Mouse (Mus musculus): ENCODE data around the gene Scnn1g. TPM values are rescaled to one million over a fixed set of nuclear protein-coding genes. Genes with fewer than 3 reads are reported as not detected.

The Scnn1g gene
- polyA plus RNA-seq, 1 experiment: not detected

DNA sequence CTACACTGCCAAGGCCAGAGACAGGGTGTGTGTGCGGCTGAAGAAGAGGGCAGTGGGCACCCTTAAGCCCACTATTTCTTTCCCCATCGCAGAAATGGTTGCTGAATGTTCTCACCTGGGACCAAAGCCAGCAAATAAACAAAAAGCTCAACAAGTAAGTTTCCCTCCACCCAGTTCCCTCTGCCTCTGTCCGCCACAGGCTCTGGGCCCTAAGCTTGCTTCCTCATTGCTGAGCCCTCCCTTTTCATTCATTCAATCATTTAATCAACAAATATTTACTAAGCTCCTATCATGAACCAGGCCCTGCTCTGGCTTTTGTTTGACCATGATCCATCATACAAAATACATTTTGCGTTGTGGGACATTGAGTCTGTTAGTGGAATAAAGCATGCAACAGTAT is 29.0 kb downstream of the Scnn1g start:
- Histone ChIP-seq H3K4me3 (ENCODE audit: insufficient read depth, low read depth, low read length) (no peak overlapping the region), H3K27ac (ENCODE audit: insufficient read depth, low read depth, low read length) (no peak overlapping the region), H3K4me1 (ENCODE audit: control insufficient read depth, insufficient read depth, low read length) (no peaks in the 10 kb centered on the region)
- TF ChIP-seq POLR2A (IDR thresholded peaks at IDR 0.05; ENCODE audit: insufficient read depth, low read depth, low read length) (no peak), CTCF (IDR thresholded peaks at IDR 0.05; ENCODE audit: insufficient read depth, low read depth, low read length) (no peak)
- 75% methylated on average over 4 of the region's 4 CpGs for WGBS

DNA sequence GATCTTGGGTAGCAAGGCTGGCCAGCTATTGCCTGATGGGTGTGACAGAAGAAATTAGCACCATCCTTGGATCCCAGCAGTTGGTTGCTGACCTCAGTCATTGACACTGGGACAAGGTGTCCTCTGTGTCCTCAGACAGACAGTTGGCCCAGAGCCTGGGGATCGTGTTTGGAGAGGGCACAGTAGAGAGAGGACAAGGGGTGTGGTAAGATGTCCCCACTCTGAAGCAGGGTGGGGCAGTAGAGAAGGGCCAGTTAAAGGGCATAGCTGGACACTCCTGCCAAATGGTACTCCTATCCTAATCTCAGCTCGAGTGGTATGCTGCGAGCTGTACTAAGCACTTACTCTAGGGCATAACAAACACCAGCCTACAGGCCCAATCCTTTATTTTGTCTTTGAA is 33.6 kb downstream of the Scnn1g start:
- no peaks in the 10 kb centered on the region for H3K4me1 ChIP-seq (ENCODE audit: control insufficient read depth, insufficient read depth, low read length)
- H3K4me3 ChIP-seq (ENCODE audit: insufficient read depth, low read depth, low read length): no peak overlapping the region
- 85% methylated on average over 3 of the region's 3 CpGs for WGBS
- no peak overlapping the region for H3K27ac ChIP-seq (ENCODE audit: insufficient read depth, low read depth, low read length)
- TF ChIP-seq CTCF (IDR thresholded peaks at IDR 0.05; ENCODE audit: insufficient read depth, low read depth, low read length) (no peak), POLR2A (IDR thresholded peaks at IDR 0.05; ENCODE audit: insufficient read depth, low read depth, low read length) (no peak)

DNA sequence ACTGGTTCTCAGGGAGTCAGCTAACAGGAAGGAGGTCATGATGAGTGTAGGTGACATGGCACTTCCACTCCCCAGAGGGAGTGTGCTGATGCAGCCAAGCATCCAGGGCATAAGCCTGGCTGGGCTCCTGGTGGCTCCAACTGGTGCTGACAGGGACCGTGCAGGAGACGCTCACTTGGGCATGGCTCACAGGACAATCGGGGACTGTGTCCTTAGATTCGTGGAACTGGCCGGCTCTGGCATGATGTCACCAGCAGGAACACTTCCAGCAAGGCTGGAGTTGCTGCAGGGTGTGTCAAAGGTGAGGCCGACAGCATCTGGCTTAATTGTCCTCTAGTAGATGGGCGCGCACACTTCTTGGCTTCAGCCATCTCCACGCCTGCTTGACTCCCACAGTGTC is 34.7 kb downstream of the Scnn1g start:
- no peaks in the 10 kb centered on the region for H3K4me1 ChIP-seq (ENCODE audit: control insufficient read depth, insufficient read depth, low read length)
- no peak overlapping the region for H3K4me3 ChIP-seq (ENCODE audit: insufficient read depth, low read depth, low read length)
- H3K27ac ChIP-seq (ENCODE audit: insufficient read depth, low read depth, low read length): no peak overlapping the region
- WGBS: 82% methylated on average over 9 of the region's 9 CpGs
- TF ChIP-seq CTCF (IDR thresholded peaks at IDR 0.05; ENCODE audit: insufficient read depth, low read depth, low read length) (no peak), POLR2A (IDR thresholded peaks at IDR 0.05; ENCODE audit: insufficient read depth, low read depth, low read length) (no peak)

DNA sequence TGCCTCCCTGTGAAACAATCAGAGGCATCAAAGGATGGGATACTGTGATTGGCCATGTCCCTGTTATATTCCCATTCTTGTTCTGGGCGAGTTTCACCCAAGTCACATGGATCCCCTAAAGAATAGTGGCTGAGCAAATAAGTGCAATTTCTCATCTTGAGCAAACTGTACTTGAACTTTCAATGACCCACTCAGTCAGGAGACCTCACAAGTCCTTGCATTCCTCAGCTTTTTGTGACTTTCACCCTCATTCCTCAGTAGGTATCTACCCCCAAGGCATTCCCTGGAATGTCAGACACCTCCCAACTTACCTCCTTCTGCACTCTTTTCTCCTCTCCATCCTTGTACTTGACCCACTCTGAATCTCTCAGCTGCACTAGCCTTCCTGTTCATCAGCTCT is 44.3 kb downstream of the Scnn1g start:
- no peak overlapping the region for H3K27ac ChIP-seq (ENCODE audit: insufficient read depth, low read depth, low read length)
- WGBS: 57% methylated on average over 1 of the region's 1 CpGs
- TF ChIP-seq CTCF (IDR thresholded peaks at IDR 0.05; ENCODE audit: insufficient read depth, low read depth, low read length): no peak
- no peak for TF ChIP-seq POLR2A (IDR thresholded peaks at IDR 0.05; ENCODE audit: insufficient read depth, low read depth, low read length)
- H3K4me3 ChIP-seq (ENCODE audit: insufficient read depth, low read depth, low read length): no peak overlapping the region
- H3K4me1 ChIP-seq (ENCODE audit: control insufficient read depth, insufficient read depth, low read length): no peaks in the 10 kb centered on the region

DNA sequence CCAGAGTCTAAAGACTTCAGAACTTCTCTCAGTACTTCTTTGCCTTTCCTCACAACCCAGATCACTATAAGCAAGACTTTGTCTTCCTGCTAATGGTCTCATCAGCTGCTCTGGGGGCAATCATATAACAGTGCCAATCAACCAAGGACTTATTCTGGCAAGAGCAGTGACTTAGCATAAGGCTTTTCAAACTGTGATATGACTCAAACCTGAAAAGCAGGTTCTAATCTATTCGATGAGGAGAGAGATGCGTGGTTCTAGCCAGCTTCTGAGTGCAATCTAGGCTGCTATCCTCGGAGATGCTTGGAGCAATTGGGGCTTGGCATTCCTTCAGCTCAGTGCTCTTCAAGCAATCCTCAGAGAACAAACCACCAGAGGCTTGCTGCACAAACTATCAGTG is 44.7 kb downstream of the Scnn1g start:
- 77% methylated on average over 3 of the region's 3 CpGs for WGBS
- no peak for TF ChIP-seq CTCF (IDR thresholded peaks at IDR 0.05; ENCODE audit: insufficient read depth, low read depth, low read length)
- no peak for TF ChIP-seq POLR2A (IDR thresholded peaks at IDR 0.05; ENCODE audit: insufficient read depth, low read depth, low read length)
- Histone ChIP-seq H3K4me1 (ENCODE audit: control insufficient read depth, insufficient read depth, low read length) (no peaks in the 10 kb centered on the region), H3K4me3 (ENCODE audit: insufficient read depth, low read depth, low read length) (no peak overlapping the region), H3K27ac (ENCODE audit: insufficient read depth, low read depth, low read length) (no peak overlapping the region)

DNA sequence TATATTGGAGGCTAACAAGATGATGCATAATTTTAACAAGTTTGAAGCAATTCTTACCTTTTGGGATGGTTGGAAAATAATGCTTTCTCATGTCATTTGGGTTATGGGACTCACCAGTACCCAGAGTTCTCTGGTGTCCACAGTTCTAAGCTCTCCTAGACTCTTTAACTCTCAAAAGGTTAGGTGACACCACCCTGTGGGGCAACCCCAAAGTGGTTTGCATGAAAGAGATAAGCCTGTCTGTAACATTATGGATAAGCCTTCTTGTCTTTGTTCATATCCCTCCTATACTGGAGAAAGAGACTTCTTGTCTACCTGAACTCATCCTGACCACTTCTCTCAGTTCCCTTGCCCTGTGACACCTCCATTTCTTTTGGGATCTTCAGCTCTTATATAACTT is 45.1 kb downstream of the Scnn1g start:
- H3K4me1 ChIP-seq (ENCODE audit: control insufficient read depth, insufficient read depth, low read length): no peaks in the 10 kb centered on the region
- no peak overlapping the region for H3K27ac ChIP-seq (ENCODE audit: insufficient read depth, low read depth, low read length)
- no peak overlapping the region for H3K4me3 ChIP-seq (ENCODE audit: insufficient read depth, low read depth, low read length)
- TF ChIP-seq POLR2A (IDR thresholded peaks at IDR 0.05; ENCODE audit: insufficient read depth, low read depth, low read length) (no peak), CTCF (IDR thresholded peaks at IDR 0.05; ENCODE audit: insufficient read depth, low read depth, low read length) (no peak)

DNA sequence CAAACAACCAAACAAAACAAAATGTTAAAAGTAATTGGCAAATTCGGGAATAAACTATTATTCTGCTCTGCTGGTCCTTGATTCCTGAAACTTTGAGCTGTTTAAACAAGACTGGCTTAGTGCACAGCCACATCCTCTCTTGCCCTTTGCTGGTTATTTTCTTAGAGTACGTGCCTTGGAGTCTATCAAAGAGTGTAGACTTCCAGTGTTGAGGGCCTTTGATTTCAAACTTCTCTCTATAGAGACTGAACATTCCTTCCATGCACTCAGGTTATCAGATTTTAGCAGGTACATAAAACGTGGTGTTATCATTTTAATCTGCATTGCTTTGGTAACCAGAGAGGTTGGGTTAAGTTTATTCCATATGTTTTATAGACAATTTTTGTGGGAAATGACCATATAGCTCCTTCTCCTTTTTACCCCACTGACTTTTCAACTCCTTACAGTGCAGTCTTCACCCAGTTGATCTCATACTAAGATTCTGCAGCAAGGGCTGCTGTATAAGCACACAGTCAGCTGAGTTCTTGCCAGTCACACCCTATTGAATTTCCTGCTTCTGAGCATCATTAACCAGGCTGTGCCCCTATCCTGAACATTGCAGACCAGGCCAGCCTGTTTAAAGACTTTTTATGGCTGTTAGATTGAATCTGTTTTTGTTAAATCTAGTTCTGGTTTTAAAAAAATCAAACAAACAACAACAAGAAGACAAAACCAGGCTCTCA is 48.1 kb downstream of the Scnn1g start:
- H3K4me1 ChIP-seq (ENCODE audit: control insufficient read depth, insufficient read depth, low read length): no peaks in the 10 kb centered on the region
- no peak overlapping the region for H3K4me3 ChIP-seq (ENCODE audit: insufficient read depth, low read depth, low read length)
- TF ChIP-seq POLR2A (IDR thresholded peaks at IDR 0.05; ENCODE audit: insufficient read depth, low read depth, low read length): no peak
- no peak for TF ChIP-seq CTCF (IDR thresholded peaks at IDR 0.05; ENCODE audit: insufficient read depth, low read depth, low read length)
- no peak overlapping the region for H3K27ac ChIP-seq (ENCODE audit: insufficient read depth, low read depth, low read length)
- 71% methylated on average over 3 of the region's 3 CpGs for WGBS

DNA sequence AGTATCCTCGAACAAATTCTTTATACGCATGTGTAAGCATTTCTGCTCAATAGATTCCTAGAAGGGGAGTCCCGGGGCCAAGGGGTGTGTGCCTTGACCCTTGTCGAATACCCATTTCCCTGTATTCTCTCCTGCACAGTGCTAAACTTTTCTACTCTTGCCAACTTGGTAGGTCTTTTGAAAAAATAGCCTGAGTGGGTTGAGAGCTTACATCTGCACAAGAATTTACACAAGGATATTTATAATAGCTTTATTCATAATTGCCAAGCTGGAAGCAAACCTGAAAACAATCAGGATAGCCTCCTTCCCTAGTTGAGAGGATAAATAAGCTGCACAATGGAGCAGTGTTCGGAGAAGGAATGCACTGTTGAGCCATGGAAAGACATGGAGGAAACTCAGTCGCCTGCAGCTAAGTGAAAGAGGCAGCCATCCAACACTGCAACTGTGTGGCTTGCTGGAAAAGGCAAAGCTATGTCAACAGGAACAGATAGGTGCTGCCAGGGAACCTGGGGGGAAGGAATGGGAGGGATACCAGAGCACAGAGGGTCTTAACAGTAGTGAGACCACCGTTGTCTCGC is 51.5 kb downstream of the Scnn1g start:
- TF ChIP-seq POLR2A (IDR thresholded peaks at IDR 0.05; ENCODE audit: insufficient read depth, low read depth, low read length) (no peak), CTCF (IDR thresholded peaks at IDR 0.05; ENCODE audit: insufficient read depth, low read depth, low read length) (no peak)
- H3K4me1 ChIP-seq (ENCODE audit: control insufficient read depth, insufficient read depth, low read length): no peaks in the 10 kb centered on the region
- no peak overlapping the region for H3K4me3 ChIP-seq (ENCODE audit: insufficient read depth, low read depth, low read length)
- H3K27ac ChIP-seq (ENCODE audit: insufficient read depth, low read depth, low read length): no peak overlapping the region
- WGBS: 26% methylated on average over 8 of the region's 8 CpGs

DNA sequence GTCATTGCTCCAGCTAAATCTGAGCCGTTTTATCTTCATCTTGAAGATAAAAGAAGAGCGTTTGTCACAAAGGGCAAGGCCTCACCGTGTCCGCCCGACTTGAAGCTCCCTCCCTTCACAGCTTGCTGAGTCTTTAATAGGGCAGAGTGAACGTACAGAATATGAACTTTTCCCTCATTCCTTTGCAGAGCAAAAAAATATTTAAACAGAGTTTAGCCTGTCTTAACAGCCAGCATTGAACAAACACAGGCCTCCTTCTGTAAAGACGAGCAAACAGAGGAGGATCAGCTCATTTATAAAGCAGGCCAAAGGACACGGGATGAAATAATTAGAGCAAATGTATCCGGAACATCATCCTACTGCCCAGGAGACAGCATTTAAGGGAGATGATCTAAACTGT is 63.5 kb downstream of the Scnn1g start:
- no peak overlapping the region for H3K4me3 ChIP-seq (ENCODE audit: insufficient read depth, low read depth, low read length)
- no peak overlapping the region for H3K27ac ChIP-seq (ENCODE audit: insufficient read depth, low read depth, low read length)
- no peaks in the 10 kb centered on the region for H3K4me1 ChIP-seq (ENCODE audit: control insufficient read depth, insufficient read depth, low read length)
- WGBS: 81% methylated on average over 9 of the region's 9 CpGs
- TF ChIP-seq POLR2A (IDR thresholded peaks at IDR 0.05; ENCODE audit: insufficient read depth, low read depth, low read length): no peak
- TF ChIP-seq CTCF (IDR thresholded peaks at IDR 0.05; ENCODE audit: insufficient read depth, low read depth, low read length): no peak
